Mouse (Mus musculus) liver, embryonic 14.5 days (tissue): ENCODE measurements at regions not wholly inside any gene's neighbourhood (a gene's known extent, or its start where the extent isn't known, plus 50 kb on each side); places are given as distances from the start of the nearest gene placed in this dataset.

ENCODE experiments used
- CTCF ChIP-seq: IDR thresholded peaks from 2 replicates; pipeline ENCODE4 v1.5.1; 2016; ENCODE audit warnings: antibody characterized with exemption, low read depth, control low read depth
- EP300 ChIP-seq: IDR thresholded peaks from 2 replicates; pipeline ENCODE4 v1.6.1; 2016; ENCODE audit warnings: antibody characterized with exemption, low read depth

DNA sequence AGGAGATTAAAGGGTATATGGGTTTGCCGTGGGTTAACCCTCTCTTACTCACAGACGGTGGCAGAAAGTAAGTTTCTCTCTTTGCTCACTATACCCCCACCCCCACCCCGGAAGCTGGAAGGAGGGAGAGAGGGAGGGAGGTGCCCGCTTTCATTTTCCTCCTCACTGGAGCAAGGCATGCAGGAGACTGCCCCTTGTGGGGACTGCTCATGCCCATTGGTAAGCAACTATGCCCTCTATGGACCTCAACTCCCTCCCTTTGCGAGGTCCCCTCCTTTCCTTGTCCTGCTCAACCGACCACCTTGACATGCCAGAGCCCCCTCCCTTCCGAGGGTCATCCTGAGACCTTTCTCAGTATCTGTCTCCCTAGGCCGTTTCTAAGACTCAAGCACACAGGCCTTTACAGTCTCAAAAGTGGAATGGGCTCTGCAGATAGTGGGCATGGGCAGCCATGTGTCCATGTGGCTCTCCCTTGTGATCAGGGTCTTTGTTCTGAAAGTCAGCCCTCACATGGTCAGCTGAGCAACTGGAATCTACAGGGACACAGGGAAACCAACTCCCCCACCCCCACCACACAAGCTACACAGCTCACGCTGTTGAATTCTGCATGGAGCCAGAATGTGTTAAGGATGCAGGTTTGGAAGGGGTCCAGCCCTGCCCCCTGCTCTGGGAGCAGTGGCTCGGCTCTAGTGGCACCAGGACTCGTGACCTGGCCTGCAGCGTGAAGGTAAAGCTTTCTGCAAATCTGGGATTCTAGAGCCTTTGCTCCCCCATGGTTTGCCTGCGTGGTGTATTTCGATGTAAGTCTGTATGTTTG lies 116.8 kb upstream of the A530016L24Rik start:
- TF ChIP-seq CTCF (no peak), EP300 (no peak)
